Mouse (Mus musculus) testis, postnatal 14 days (tissue): ENCODE data around the gene Hemk1.

Experiments
- DNase-seq: peaks from one replicate; pipeline ENCODE4 v3.0.0; 2021; ENCODE audit warnings: low spot score

The Hemk1 gene

DNA sequence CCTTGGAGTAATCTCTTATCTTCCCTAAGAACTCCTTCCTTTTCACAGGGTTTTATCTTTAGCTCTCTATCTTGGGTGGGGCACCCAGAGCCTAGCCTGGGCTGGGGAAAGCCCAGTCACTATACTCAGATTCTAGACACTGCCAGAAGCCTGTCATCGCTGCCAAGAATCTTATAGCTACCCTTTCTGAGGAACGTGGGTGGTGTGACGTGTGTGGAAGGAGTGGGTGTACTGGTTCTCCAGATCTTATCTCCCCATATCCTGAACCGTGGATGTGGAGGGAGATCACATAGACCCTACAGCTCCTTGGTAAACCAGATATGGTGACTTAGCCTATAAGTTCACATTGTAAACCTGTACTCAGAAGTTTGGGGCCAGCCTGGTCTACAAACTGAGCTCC, 42.5 kb downstream of the Hemk1 start:
- no peak for DNase-seq

DNA sequence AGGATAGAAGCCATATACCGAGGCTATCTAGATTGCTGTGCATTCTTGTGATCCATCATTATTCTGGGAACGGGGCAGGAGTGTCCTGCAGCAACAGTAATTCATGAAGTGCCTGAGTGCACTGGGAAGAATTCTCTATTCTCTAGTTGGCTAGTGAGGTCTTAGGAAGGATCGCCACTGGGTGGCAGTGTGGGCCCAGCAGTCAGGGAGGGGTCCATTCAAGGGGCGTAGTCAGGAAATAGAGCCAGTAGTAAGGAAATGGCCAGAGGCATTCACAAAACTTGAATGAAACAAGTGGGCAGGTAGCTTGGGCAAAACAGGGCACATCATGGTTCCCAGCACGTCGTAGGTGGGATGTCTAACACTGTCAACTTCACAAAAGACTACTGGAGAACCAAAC, 43.9 kb downstream of the Hemk1 start:
- no peak for DNase-seq

- peak; percentile 80 for DNase-seq
Observed at GRCm38 (mm10) chr9:107290897-107291296, 47.3 kb downstream of the Hemk1 start.

GRCm38 (mm10) chr9:107289211-107290076, 48.7 kb downstream of the Hemk1 start, which contains the start of gene Mapkapk3:
TSS of gene Mapkapk3 (minus strand) at chr9:107289877.
- DNase-seq: peak; percentile 89

DNA sequence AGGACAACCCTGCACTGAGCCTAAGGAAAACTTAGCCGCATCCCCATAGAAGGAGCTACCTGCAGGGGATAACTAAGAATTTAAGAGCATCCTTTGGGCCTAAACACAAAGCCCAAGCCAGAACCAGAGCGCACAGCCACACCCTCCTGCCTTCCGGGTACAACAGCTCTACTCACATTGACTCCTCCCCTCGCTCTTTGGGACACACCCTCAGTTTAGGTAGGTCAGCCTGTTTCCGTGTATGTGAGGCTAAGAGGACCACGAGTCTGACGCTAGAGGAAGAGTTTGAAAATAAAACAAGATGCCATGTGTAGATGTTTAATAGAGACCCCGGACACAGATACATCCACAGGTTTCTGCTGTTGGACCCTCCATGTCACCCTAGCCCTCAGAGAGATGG, 49.4 kb downstream of the Hemk1 start:
- DNase-seq: no peak

- no peak for DNase-seq
Observed at GRCm38 (mm10) chr9:107288105-107288650, 50.0 kb downstream of the Hemk1 start.

- DNase-seq: no peak
Observed at GRCm38 (mm10) chr9:107287294-107287693, 50.9 kb downstream of the Hemk1 start.

DNA sequence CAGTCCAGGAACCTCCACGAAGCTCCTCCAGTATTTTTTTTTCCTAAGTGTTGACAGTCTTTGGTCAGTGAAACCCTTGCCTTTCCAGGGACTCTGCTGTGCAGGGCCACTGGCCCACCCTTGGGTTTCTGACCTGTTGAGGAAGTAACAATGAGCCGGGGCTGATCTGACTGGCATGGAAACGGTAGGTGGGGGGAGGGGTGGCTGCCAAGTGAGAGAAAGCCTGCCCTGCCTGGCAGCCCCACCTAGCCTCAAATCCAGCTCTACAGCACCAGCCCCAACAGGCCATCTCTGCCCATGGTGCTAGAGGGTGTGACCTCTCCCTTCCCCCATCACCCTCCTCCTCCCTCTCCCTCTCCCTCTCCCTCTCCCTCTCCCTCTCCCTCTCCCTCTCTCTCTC, 53.1 kb downstream of the Hemk1 start:
- DNase-seq: no peak

DNA sequence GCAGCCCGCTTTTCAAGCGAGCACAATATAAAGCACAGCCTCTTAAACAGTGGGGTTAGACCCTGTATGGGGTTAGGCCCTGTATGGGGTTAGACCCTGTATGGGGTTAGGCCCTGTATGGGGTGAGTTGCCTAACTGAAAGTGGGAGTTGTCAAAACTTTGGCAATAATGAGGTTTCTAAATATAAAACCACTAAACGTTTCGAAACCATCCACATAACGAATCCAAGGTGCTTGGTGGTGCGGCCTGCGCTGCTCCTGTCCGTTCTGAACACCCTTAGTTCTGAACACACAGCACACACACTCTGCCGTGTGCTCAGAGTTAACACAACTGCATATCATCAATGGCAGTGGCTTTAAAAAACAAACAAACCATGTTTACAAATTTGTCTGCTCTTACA, 55.2 kb downstream of the Hemk1 start:
- no peak for DNase-seq

DNA sequence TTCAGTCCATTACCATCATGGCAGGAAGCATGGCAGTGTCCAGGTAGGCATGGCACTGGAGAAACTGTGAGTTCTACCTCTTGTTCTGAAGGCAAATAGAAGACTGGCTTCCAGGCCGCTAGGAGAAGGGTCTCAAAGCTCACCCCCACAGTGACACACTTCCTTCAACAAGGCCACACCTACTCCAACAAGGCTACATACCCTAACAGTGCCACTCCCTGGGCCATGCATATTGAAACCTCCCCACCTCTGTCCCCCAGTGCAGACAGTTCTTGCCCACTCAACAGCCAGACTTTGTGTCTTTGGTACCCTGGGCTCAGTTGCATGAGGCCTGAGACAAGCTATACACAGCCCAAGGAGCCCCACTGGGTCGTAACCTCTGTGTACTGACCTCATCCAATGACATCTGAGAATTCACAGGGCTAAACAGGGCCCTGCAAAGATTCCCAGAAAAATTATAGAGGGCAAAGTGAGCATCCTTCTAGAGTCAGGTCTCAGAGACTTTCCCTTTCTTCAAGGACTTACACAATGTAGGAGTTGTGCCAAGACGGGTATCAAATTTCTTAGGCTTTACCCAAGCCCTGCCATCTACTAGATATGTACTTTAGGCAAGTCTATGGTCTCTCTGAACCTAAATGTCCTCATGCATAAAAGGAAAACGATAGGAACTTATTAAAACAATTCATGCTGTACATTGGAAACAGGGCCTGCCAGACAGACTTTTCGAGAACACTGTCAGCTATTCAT, 56.7 kb downstream of the Hemk1 start:
- DNase-seq: no peak

GRCm38 (mm10) chr9:107280322-107281027, 57.7 kb downstream of the Hemk1 start:
- DNase-seq: no peak

DNA sequence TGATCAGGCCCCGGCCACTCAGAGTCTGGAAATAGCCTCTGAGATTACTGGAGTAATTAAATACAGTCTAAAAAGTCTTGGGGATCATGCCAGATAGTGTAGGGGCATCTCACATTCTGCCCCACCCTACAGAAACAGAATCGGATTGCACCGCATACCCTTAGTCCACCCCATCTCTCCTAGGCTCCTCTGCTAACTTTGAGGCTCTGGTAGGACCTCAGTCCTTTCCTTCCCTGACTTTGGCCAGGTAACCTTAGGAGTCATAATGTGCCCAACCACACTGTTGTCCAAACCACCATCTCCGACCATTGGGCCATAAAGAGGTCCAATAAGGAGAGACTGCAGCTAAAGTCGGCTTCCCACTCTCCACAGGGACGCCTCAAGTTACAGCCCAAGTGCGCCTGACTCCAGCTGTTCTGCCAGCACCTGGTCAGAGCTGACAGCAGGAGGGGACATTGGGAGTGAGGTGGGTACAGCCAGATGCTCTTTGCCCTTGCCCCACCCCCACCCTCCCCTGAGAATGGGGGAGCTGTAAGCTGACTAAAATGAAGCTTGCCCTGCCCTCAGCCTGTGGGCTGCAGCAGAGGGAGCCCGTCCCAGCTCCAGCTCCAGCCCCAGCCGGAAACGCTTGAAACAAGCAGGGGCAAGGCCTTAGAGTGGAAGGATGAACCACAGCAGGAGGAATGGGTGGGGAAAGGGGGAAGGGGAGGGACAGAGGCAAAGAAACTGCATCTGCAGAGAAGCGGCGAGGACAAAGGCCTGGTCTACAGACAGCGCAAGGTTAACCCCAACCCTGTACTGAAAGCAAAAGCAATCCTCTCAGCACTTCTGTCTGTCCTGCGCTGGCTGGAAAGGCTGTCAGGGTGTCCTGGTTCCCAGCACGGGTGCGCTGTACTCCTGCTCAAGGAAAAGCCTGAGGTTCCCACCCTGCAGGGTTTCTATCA, 58.5 kb downstream of the Hemk1 start:
- no peak for DNase-seq

DNA sequence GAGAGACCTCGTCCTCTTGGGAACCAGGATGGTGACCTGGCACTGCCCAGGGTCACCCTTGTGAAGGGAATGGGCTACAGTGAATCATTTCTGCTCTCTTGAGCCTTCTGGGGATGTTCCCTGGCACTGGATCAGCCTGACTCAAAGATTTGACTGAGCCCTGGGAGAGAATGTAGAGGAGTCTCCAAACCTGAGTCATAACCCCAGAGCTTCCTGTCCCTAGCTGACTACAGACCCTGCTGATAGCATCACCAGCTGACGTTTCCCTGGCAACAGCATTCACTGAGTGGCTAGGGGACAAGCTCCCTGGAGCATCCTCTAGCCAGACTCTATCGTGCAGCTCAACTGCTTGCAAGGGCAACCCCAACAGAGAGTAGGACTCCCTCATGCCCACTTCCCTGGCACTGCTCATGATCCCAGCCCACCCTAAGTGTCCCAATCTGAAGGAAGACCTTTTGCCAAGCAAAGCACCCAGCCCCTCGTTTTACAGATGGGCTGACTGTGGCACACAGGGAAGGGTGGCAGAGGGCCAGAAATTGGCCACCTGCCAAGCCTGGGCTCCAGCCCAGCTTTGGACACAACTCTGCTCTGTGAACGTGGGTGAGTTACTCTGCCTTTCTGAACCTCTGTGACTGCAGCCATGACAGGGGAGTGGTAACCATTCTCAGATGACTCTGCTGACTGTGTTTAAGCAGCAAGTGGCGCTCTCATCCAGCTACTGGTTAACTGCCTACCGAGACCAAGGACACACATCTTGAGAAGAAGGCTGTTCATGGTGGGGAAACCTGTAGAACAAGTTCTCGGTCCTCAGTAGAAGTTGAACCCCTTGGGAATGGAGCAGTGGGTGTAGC, 59.4 kb downstream of the Hemk1 start:
- no peak for DNase-seq

GRCm38 (mm10) chr9:107278126-107278525, 60.0 kb downstream of the Hemk1 start:
- DNase-seq: no peak

DNA sequence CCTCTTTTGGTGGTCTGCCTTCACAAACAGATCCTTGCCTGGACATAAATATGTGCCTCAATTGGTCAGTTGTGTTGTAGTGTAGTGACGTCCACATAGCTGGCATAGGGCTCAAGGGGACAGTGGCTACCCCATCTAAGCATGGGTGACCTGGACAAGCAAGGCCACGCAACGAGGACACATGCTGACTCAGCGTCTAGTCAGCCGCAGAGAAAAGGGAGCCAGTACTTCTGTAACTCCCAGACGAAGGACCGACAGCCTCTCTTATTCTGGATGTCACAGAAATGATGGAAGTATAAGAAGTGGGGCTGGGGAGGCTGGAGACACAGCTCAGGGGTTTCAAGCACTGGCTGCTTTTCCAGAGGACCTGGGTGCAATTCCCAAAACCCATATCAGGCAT, 60.5 kb downstream of the Hemk1 start:
- DNase-seq: no peak
